Mouse (Mus musculus): ENCODE results near the gene Pip5k1b.

DNA sequence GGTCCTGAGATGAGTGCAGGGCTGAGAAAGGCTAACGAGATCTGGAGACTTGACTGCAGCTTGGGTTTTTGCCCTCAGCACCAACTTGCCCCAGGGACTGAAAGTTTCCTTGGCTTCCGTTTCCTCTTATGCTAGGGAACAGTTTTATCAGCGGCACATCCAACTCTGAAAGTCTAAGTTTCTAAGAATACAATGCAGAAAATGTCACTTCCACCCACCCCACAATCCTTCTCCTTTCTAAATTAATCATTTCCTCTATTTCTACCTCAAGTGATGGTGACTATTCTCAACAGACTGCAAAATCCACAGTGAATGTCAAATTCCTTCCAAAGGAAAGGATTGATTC lies 138.0 kb downstream of the Pip5k1b start:
- TF ChIP-seq ZC3H11A (IDR thresholded peaks at IDR 0.05; ENCODE audit: borderline replicate concordance, low read depth, low read length) (no peak), ZNF384 (IDR thresholded peaks at IDR 0.05; ENCODE audit: low read depth, low read length) (no peak), HCFC1 (IDR thresholded peaks at IDR 0.05; ENCODE audit: borderline replicate concordance, insufficient read depth, low read length) (no peak), MAFK (IDR thresholded peaks at IDR 0.05; ENCODE audit: insufficient read depth, low read depth, low read length) (no peak)
